In the genomic region with DNA sequence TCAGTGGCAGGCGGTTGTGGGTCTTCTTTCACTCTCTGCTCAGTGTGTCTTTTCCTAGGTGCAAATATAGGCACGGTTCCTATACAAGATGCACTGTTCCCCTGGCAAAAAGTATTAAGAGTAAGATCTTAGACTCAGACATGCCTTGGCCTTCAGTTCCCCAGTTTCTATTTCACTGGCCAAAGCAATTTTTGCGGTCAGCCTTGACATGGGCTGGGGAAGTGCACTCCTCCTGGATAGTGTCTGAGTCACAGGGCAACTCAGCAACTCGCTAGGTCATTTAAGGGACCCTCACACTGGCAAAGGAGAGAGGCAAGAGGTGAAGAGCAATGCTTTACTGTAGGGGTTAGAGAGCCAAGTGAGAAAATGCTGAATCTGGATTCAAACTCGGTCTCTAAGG, we compare ENCODE assay signal across 20 mouse cellular contexts. TPM values are rescaled to one million over a fixed set of nuclear protein-coding genes. Genes with fewer than 3 reads are reported as not detected.
DNase-seq lines count a peak whose midpoint lies in the region; ATAC-seq and TF ChIP-seq lines count a peak whose summit lies in the region.
"Had no signal": no experiment of that assay in that cellular context is flagged by ENCODE, and none has a peak within 500 bp of the region (broad histone marks: within the 10 kb centered on the region; RNA-seq: fewer than 3 reads in every experiment).

No protein-coding gene starts in this region.

- TF ChIP-seq CTCF in gastrocnemius, adult 2 months (IDR thresholded peaks at IDR 0.05): no peak
- no peak for TF ChIP-seq CTCF in kidney, adult 2 months (conservative IDR thresholded peaks at IDR 0.05; ENCODE audit: insufficient read depth, insufficient read length, low read depth, low read length)

- TF ChIP-seq POLR2A in kidney, adult 2 months (IDR thresholded peaks at IDR 0.05; ENCODE audit: low read depth, low read length): no peak

- intact Hi-C loops in gastrocnemius, adult 2 months (cut with DNase I): no loop called here
- intact Hi-C loops in heart, postnatal 10 days (cut with DNase I): loop anchor here (2.0 kb wide), 1 partner anchor 43 kb away; no protein-coding TSS in a partner anchor

- 0 out of 2 replicates have a peak, but pooled peaks cover 2% of the 10 kb centered on the region for H3K4me1 ChIP-seq in kidney, adult 2 months (ENCODE audit: control insufficient read depth, insufficient read depth, low read length)

- 79% methylated on average over 5 of the region's 5 CpGs for WGBS in kidney, adult 2 months

- peak overlapping the region; percentile 53 for H3K27ac ChIP-seq in gastrocnemius, adult 2 months
- no peak overlapping the region for H3K27ac ChIP-seq in kidney, adult 2 months (ENCODE audit: insufficient read depth, low read depth, low read length)
- H3K27ac ChIP-seq: hindbrain, embryonic 13.5 days; kidney, postnatal 0 days; limb, embryonic 15.5 days had no signal

- H3K36me3 ChIP-seq in kidney, adult 2 months (ENCODE audit: control insufficient read depth, insufficient read depth, low read length): no peaks in the 10 kb centered on the region
- H3K36me3 ChIP-seq: hindbrain, embryonic 13.5 days; limb, embryonic 15.5 days had no signal

- H3K4me3 ChIP-seq in gastrocnemius, adult 2 months: no peak overlapping the region
- no peak overlapping the region for H3K4me3 ChIP-seq in kidney, adult 2 months (ENCODE audit: insufficient read depth, low read depth, low read length)
- H3K4me3 ChIP-seq: hindbrain, embryonic 13.5 days; limb, embryonic 15.5 days had no signal

- no peak for DNase-seq in gastrocnemius, adult 2 months
- DNase-seq in gastrocnemius, postnatal 25 days: no peak
- peak; percentile 14 for DNase-seq in NIH3T3 (ENCODE audit: low read depth)
- peak; percentile 39 for DNase-seq in skeletal muscle tissue, adult 2 months (ENCODE audit: low read depth, low spot score)
- DNase-seq in kidney, adult 2 months: no peak
- no peak for DNase-seq in heart, postnatal 10 days
- DNase-seq: cerebellum, adult 18-20 months; cerebellum, postnatal 25 days; gastrocnemius, postnatal 36 days; heart, postnatal 36 days; kidney, adult 11 months; left cerebral cortex, postnatal 4 days; lung, postnatal 4 days; right cerebral cortex, postnatal 25 days; thymus, postnatal 25 days had no signal

- peak; percentile 61 for ATAC-seq in granulocyte monocyte progenitor cell, adult 5-6 weeks (replicated peaks; ENCODE audit: poor library complexity, severe bottlenecking)
- ATAC-seq: forebrain, embryonic 14.5 days had no signal

- H3K27me3 ChIP-seq in kidney, adult 2 months (replicated peaks; ENCODE audit: control insufficient read depth, insufficient read depth, low read length): no peaks in the 10 kb centered on the region

RNA-seq across cellular contexts. Expression of a gene that starts 5.0 kb away (rescaled TPM):
- total RNA-seq in gastrocnemius, adult 2 months (2021): 1 to 10 TPM; 3.8 to 4.6 TPM
- total RNA-seq in gastrocnemius, postnatal 25 days (2021): 1 to 10 TPM; 3.0 to 7.9 TPM
- total RNA-seq in granulocyte monocyte progenitor cell, adult 5-6 weeks (2014; fragmentation: Nextera tagmentation): 1.0 TPM in 1 of 2 replicates, not detected in the other
- total RNA-seq in granulocyte monocyte progenitor cell, adult 5-6 weeks (2017): 0.34 TPM in 1 of 2 replicates, not detected in the other
- polyA plus RNA-seq in kidney, adult 2 months (2012; rRNA removed): 38.1 and 38.7 TPM in 2 replicates
- 10 to 100 TPM; 15.9 to 19.9 TPM for total RNA-seq in heart, postnatal 10 days (2021)

Comparison
In these comparisons a context has a peak if more than half of its experiments do, and no peak if none do; other contexts are left out.
1. DNase-seq: peak in NIH3T3 (single experiment) and skeletal muscle tissue, adult 2 months (single experiment); none in gastrocnemius, adult 2 months (single experiment), gastrocnemius, postnatal 25 days (single experiment), kidney, adult 2 months (single experiment) and heart, postnatal 10 days (0 of 2).